Mouse (Mus musculus): ENCODE measurements around the gene Axin1. TPM values are rescaled to one million over a fixed set of nuclear protein-coding genes. Genes with fewer than 3 reads are reported as not detected.

Gene Axin1
- polyA plus RNA-seq, 1 experiment from 2014 or later: 17.1 TPM

DNA sequence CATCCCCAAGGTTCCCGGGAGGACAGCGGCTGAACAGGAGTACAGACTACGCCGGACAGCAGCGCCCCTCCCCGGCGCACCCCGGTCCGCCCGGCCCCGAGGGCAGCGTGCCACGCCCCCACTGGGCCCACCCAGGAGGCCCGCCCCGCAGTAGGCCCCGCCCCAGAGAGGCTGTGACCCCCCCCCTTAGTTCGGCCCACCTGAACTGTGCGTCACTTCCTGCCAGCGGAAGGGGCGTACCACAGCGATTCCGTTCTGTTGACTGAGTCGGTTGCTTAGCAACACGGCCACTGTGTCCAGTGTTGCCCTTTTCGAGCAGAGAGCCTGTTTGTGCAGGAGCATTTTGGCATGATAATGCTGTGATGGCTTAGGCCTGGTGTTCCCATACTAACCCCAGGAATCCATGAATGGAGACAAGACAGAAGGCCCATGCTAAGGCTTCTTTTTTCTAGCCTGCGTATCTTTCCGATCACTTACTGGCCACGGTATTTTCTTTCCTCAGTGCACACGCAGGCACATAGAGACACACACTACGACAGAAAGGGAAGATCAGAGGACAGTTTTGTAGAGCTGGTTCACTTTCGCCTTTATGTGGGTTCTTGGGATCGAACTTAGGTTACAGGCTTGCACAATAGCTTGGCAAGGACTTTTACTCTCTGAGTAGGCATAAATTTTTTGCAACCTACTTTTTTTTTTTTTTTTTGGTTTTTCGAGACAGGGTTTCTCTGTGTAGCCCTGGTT lies 105.8 kb downstream of the Axin1 start, which contains the start of gene Fam234a:
TSS of gene Fam234a (minus strand) at position 142 of the 741 bp plus-strand sequence.
- Histone ChIP-seq H3K27ac (replicated peaks; ENCODE audit: low read depth, low read length) (0 out of 2 replicates have a peak within 1 kb of the TSS, but pooled peaks have one; percentile 18), H3K4me2 (ENCODE audit: low read depth, severe bottlenecking) (peak within 1 kb of the TSS; percentile 72), H3K4me3 (ENCODE audit: low read depth, low read length) (peak within 1 kb of the TSS; percentile 72), H3K4me1 (ENCODE audit: control insufficient read depth, insufficient read depth, low read length) (0 out of 2 replicates have a peak, but pooled peaks cover 2% of the 10 kb centered on the region), H3K9ac (ENCODE audit: low read length) (peak within 1 kb of the TSS; percentile 56), H3K9me3 (ENCODE audit: control insufficient read depth, low read length) (no peaks in the 10 kb centered on the region), H3K36me3 (ENCODE audit: control insufficient read depth, insufficient read depth, low read length) (no peaks in the 10 kb centered on the region), H3K27me3 (ENCODE audit: control insufficient read depth, insufficient read depth, low read length) (no peaks in the 10 kb centered on the region)
- 8% methylated on average over 33 of the region's 33 CpGs for WGBS
- ATAC-seq (ENCODE audit: insufficient number of reproducible peaks, low FRiP score, low TSS enrichment, low read depth) (peak; percentile 97), DNase-seq (ENCODE audit: low spot score) (peak; percentile 96)

Other genes starting within 250 kb of the Axin1 start
- gene Rab40c, start 219.0 kb upstream of the Axin1 start, polyA plus RNA-seq (2014; fragmentation: Nextera tagmentation; extraction: Ambion mirVana): 19.2 and 19.7 TPM in 2 replicates
- gene Pigq, start 193.8 kb upstream of the Axin1 start, polyA plus RNA-seq (2014; fragmentation: Nextera tagmentation; extraction: Ambion mirVana): 50.9 and 52.8 TPM in 2 replicates
- gene Nhlrc4, start 193.7 kb upstream of the Axin1 start, polyA plus RNA-seq (2014; fragmentation: Nextera tagmentation; extraction: Ambion mirVana): 0.27 TPM in 1 of 2 replicates, not detected in the other
- gene A930017K11Rik, start 186.1 kb upstream of the Axin1 start, polyA plus RNA-seq (2014; fragmentation: Nextera tagmentation; extraction: Ambion mirVana): 0.18 and 0.33 TPM in 2 replicates
- gene Capn15, start 152.9 kb upstream of the Axin1 start, polyA plus RNA-seq (2014; fragmentation: Nextera tagmentation; extraction: Ambion mirVana): 23.8 and 25.7 TPM in 2 replicates
- gene Rab11fip3, start 69.1 kb upstream of the Axin1 start, polyA plus RNA-seq (2014; fragmentation: Nextera tagmentation; extraction: Ambion mirVana): 15.9 and 17.4 TPM in 2 replicates
- 19.0 and 22.3 TPM in 2 replicates for gene Decr2, start 48.4 kb upstream of the Axin1 start, polyA plus RNA-seq (2014; fragmentation: Nextera tagmentation; extraction: Ambion mirVana)
- gene Nme4, start 43.1 kb upstream of the Axin1 start, polyA plus RNA-seq (2014; fragmentation: Nextera tagmentation; extraction: Ambion mirVana): 111 and 122 TPM in 2 replicates
- 0.40 and 0.55 TPM in 2 replicates for gene Tmem8, start 25.4 kb upstream of the Axin1 start, polyA plus RNA-seq (2014; fragmentation: Nextera tagmentation; extraction: Ambion mirVana)
- gene Mrpl28, start 15.2 kb upstream of the Axin1 start, polyA plus RNA-seq (2014; fragmentation: Nextera tagmentation; extraction: Ambion mirVana): 259 and 283 TPM in 2 replicates
- 0.27 and 1.1 TPM in 2 replicates for gene Pdia2, start 60.4 kb downstream of the Axin1 start, polyA plus RNA-seq (2014; fragmentation: Nextera tagmentation; extraction: Ambion mirVana)
- gene Rgs11, start 64.3 kb downstream of the Axin1 start, polyA plus RNA-seq (2014; fragmentation: Nextera tagmentation; extraction: Ambion mirVana): 1.1 and 1.8 TPM in 2 replicates
- 3.5 and 4.7 TPM in 2 replicates for gene Arhgdig, start 69.1 kb downstream of the Axin1 start, polyA plus RNA-seq (2014; fragmentation: Nextera tagmentation; extraction: Ambion mirVana)
- gene Fam234a, start 105.6 kb downstream of the Axin1 start, polyA plus RNA-seq (2014; fragmentation: Nextera tagmentation; extraction: Ambion mirVana): 25.7 and 26.0 TPM in 2 replicates
- gene Luc7l, start 114.2 kb downstream of the Axin1 start, polyA plus RNA-seq (2014; fragmentation: Nextera tagmentation; extraction: Ambion mirVana): 146 and 153 TPM in 2 replicates

Measured in limb, embryonic 11.5 days (tissue).